Mouse (Mus musculus): ENCODE measurements around the gene Tacr2. TPM values are rescaled to one million over a fixed set of nuclear protein-coding genes. Genes with fewer than 3 reads are reported as not detected.

Tacr2 gene
- polyA plus RNA-seq, 1 experiment from 2014 or later = not detected

- 88% methylated on average over 4 of the region's 4 CpGs for WGBS
- no peak overlapping the region for H3K4me3 ChIP-seq (ENCODE audit: control insufficient read depth in 1 of 2, insufficient read depth in 1 of 2, low read depth in 1 of 2, low read length in 2 of 2)
- no peak for ATAC-seq (ENCODE audit: insufficient number of reproducible peaks, insufficient read depth, low FRiP score, low read depth)
- no peak overlapping the region for H3K27ac ChIP-seq (replicated peaks in 1 of 2; ENCODE audit: control insufficient read depth in 1 of 2, insufficient read depth in 1 of 2, low read depth in 2 of 2, low read length in 2 of 2)
- no peaks in the 10 kb centered on the region for H3K9me3 ChIP-seq (ENCODE audit: control insufficient read depth, low read length)
- no peak overlapping the region for H3K4me2 ChIP-seq (ENCODE audit: low read length)
- H3K9ac ChIP-seq (ENCODE audit: low read length) = no peak overlapping the region
- peaks cover 92% of the 10 kb centered on the region for H3K36me3 ChIP-seq (ENCODE audit: control insufficient read depth, insufficient read depth, low read length)
- H3K27me3 ChIP-seq (ENCODE audit: control insufficient read depth, insufficient read depth, low read length) = no peaks in the 10 kb centered on the region
- H3K4me1 ChIP-seq (ENCODE audit: control insufficient read depth in 2 of 2, insufficient read depth in 2 of 2, low read length in 2 of 2) = no peaks in the 10 kb centered on the region
Observed at GRCm38 (mm10) chr10:62279671-62280070, 27.4 kb downstream of the Tacr2 start.

DNA sequence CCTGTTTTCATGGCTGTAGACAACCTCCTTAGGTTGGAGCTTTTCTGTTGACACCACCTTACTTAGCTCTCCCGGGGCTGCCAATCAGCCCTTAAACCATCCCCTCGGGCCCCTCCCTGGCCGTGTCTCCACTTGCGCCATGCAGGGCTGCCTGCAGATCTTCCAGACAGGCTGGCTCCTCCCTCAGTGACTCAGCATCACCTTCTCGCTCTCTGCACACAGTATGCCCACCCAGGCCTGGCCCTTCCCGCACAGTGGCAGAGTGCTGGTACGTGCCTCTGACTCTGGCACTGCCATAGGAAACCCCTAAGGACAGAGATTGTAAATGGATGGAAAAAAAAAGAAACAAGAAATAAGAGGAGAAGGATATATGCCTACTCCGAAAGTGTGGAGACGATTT, 30.5 kb downstream of the Tacr2 start:
- no peak for ATAC-seq (ENCODE audit: insufficient number of reproducible peaks, insufficient read depth, low FRiP score, low read depth)
- no peak overlapping the region for H3K4me2 ChIP-seq (ENCODE audit: low read length)

DNA sequence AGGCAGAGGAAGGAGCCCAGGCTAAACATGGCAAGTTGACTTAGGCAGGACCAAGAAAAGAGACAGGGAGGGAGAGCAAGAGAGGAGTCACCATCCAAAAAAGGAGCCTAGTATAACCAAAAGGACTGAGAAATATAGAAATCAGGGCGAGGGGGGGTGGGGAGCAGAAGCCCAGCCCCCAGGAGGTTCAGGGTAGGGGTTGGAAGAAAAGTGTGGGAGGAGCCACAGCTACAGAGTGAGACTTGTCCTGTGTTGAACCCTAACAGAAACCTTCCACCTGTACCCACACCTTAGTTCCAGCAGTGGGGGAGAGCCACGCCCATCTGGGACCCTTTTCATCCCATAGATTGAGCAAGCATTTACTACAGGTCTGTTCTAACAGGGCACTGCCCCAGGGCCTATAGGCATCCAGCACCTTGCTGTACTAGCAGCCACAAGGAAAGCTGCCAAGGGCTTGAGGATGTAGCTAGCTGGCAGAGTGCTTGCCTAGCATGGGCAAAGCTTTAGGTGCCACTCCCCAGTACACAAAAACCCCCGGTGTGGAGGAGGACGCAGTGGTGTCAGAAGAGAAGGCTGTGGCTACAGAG, 31.1 kb downstream of the Tacr2 start:
- Histone ChIP-seq H3K27ac (replicated peaks in 1 of 2; ENCODE audit: control insufficient read depth in 1 of 2, insufficient read depth in 1 of 2, low read depth in 2 of 2, low read length in 2 of 2) (no peak overlapping the region), H3K4me3 (ENCODE audit: control insufficient read depth in 1 of 2, insufficient read depth in 1 of 2, low read depth in 1 of 2, low read length in 2 of 2) (no peak overlapping the region), H3K4me1 (ENCODE audit: control insufficient read depth in 2 of 2, insufficient read depth in 2 of 2, low read length in 2 of 2) (peaks cover 5 to 10% of the 10 kb centered on the region in 2 experiments), H3K27me3 (ENCODE audit: control insufficient read depth, insufficient read depth, low read length) (no peaks in the 10 kb centered on the region), H3K9ac (ENCODE audit: low read length) (no peak overlapping the region), H3K36me3 (ENCODE audit: control insufficient read depth, insufficient read depth, low read length) (peaks cover 87% of the 10 kb centered on the region), H3K9me3 (ENCODE audit: control insufficient read depth, low read length) (no peaks in the 10 kb centered on the region), H3K4me2 (ENCODE audit: low read length) (no peak overlapping the region)
- 86% methylated on average over 4 of the region's 4 CpGs for WGBS
- no peak for ATAC-seq (ENCODE audit: insufficient number of reproducible peaks, insufficient read depth, low FRiP score, low read depth)

More for the DNA sequence above, 30.5 kb downstream of the Tacr2 start:
- no peaks in the 10 kb centered on the region for H3K9me3 ChIP-seq (ENCODE audit: control insufficient read depth, low read length)
- H3K36me3 ChIP-seq (ENCODE audit: control insufficient read depth, insufficient read depth, low read length) = peaks cover 87% of the 10 kb centered on the region
- no peaks in the 10 kb centered on the region for H3K27me3 ChIP-seq (ENCODE audit: control insufficient read depth, insufficient read depth, low read length)
- H3K4me3 ChIP-seq (ENCODE audit: control insufficient read depth in 1 of 2, insufficient read depth in 1 of 2, low read depth in 1 of 2, low read length in 2 of 2) = no peak overlapping the region
- H3K9ac ChIP-seq (ENCODE audit: low read length) = no peak overlapping the region
- no peak overlapping the region for H3K27ac ChIP-seq (replicated peaks in 1 of 2; ENCODE audit: control insufficient read depth in 1 of 2, insufficient read depth in 1 of 2, low read depth in 2 of 2, low read length in 2 of 2)
- WGBS = 45% methylated on average over 9 of the region's 9 CpGs
- peaks cover 2 to 4% of the 10 kb centered on the region in 2 experiments; a peak in 3 of 4 replicates for H3K4me1 ChIP-seq (ENCODE audit: control insufficient read depth in 2 of 2, insufficient read depth in 2 of 2, low read length in 2 of 2)

GRCm38 (mm10) chr10:62287460-62288124, 35.4 kb downstream of the Tacr2 start:
- 68% methylated on average over 6 of the region's 6 CpGs for WGBS
- Histone ChIP-seq H3K36me3 (ENCODE audit: control insufficient read depth, insufficient read depth, low read length) (peaks cover 89% of the 10 kb centered on the region), H3K4me2 (ENCODE audit: low read length) (no peak overlapping the region), H3K9me3 (ENCODE audit: control insufficient read depth, low read length) (no peaks in the 10 kb centered on the region), H3K9ac (ENCODE audit: low read length) (peak overlapping the region; percentile 12; the same call in 1 of the 2 replicates), H3K4me1 (ENCODE audit: control insufficient read depth in 2 of 2, insufficient read depth in 2 of 2, low read length in 2 of 2) (peaks cover 5 to 10% of the 10 kb centered on the region in 2 experiments), H3K27me3 (ENCODE audit: control insufficient read depth, insufficient read depth, low read length) (no peaks in the 10 kb centered on the region), H3K27ac (replicated peaks in 1 of 2; ENCODE audit: control insufficient read depth in 1 of 2, insufficient read depth in 1 of 2, low read depth in 2 of 2, low read length in 2 of 2) (peak overlapping the region; percentile 41 to 67), H3K4me3 (ENCODE audit: control insufficient read depth in 1 of 2, insufficient read depth in 1 of 2, low read depth in 1 of 2, low read length in 2 of 2) (no peak overlapping the region)
- ATAC-seq (ENCODE audit: insufficient number of reproducible peaks, insufficient read depth, low FRiP score, low read depth) = peak; percentile 65; the same call in 1 of the 2 replicates

DNA sequence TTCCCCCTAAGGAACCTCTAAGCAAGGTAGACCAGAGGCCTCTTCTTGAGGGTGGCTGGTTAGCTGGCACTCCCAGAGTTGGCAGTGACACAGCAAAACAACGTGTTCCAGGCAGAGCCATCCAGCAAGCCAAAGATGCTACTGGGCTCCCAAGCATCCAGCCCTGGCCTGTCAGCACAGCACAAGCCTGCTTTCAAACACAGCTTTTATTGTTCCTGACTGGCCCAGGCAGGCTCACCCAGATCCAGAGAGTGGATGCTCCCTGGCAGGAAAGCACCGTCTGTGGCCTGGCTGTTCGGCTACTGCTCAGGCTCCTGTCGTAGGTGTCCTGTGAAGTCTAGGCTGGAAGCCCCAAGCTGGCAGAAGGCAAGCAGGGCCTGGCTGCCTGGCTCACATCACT, 41.9 kb downstream of the Tacr2 start:
- Histone ChIP-seq H3K9me3 (ENCODE audit: control insufficient read depth, low read length) (no peaks in the 10 kb centered on the region), H3K4me2 (ENCODE audit: low read length) (no peak overlapping the region), H3K4me1 (ENCODE audit: control insufficient read depth in 2 of 2, insufficient read depth in 2 of 2, low read length in 2 of 2) (peaks cover 3 to 7% of the 10 kb centered on the region in 2 experiments; a peak in 2 of 4 replicates), H3K9ac (ENCODE audit: low read length) (no peak overlapping the region), H3K4me3 (ENCODE audit: control insufficient read depth in 1 of 2, insufficient read depth in 1 of 2, low read depth in 1 of 2, low read length in 2 of 2) (no peak overlapping the region), H3K36me3 (ENCODE audit: control insufficient read depth, insufficient read depth, low read length) (peaks cover 98% of the 10 kb centered on the region), H3K27ac (replicated peaks in 1 of 2; ENCODE audit: control insufficient read depth in 1 of 2, insufficient read depth in 1 of 2, low read depth in 2 of 2, low read length in 2 of 2) (no peak overlapping the region), H3K27me3 (ENCODE audit: control insufficient read depth, insufficient read depth, low read length) (no peaks in the 10 kb centered on the region)
- no peak for ATAC-seq (ENCODE audit: insufficient number of reproducible peaks, insufficient read depth, low FRiP score, low read depth)
- 78% methylated on average over 4 of the region's 4 CpGs for WGBS

GRCm38 (mm10) chr10:62296086-62296872, 44.0 kb downstream of the Tacr2 start:
- Histone ChIP-seq H3K4me2 (ENCODE audit: low read length) (no peak overlapping the region), H3K27me3 (ENCODE audit: control insufficient read depth, insufficient read depth, low read length) (no peaks in the 10 kb centered on the region), H3K9me3 (ENCODE audit: control insufficient read depth, low read length) (no peaks in the 10 kb centered on the region), H3K27ac (replicated peaks in 1 of 2; ENCODE audit: control insufficient read depth in 1 of 2, insufficient read depth in 1 of 2, low read depth in 2 of 2, low read length in 2 of 2) (no peak overlapping the region), H3K9ac (ENCODE audit: low read length) (no peak overlapping the region), H3K4me3 (ENCODE audit: control insufficient read depth in 1 of 2, insufficient read depth in 1 of 2, low read depth in 1 of 2, low read length in 2 of 2) (no peak overlapping the region), H3K4me1 (ENCODE audit: control insufficient read depth in 2 of 2, insufficient read depth in 2 of 2, low read length in 2 of 2) (peaks cover 11 to 24% of the 10 kb centered on the region in 2 experiments), H3K36me3 (ENCODE audit: control insufficient read depth, insufficient read depth, low read length) (peaks cover 93% of the 10 kb centered on the region)
- 68% methylated on average over 21 of the region's 26 CpGs for WGBS
- ATAC-seq (ENCODE audit: insufficient number of reproducible peaks, insufficient read depth, low FRiP score, low read depth) = no peak

DNA sequence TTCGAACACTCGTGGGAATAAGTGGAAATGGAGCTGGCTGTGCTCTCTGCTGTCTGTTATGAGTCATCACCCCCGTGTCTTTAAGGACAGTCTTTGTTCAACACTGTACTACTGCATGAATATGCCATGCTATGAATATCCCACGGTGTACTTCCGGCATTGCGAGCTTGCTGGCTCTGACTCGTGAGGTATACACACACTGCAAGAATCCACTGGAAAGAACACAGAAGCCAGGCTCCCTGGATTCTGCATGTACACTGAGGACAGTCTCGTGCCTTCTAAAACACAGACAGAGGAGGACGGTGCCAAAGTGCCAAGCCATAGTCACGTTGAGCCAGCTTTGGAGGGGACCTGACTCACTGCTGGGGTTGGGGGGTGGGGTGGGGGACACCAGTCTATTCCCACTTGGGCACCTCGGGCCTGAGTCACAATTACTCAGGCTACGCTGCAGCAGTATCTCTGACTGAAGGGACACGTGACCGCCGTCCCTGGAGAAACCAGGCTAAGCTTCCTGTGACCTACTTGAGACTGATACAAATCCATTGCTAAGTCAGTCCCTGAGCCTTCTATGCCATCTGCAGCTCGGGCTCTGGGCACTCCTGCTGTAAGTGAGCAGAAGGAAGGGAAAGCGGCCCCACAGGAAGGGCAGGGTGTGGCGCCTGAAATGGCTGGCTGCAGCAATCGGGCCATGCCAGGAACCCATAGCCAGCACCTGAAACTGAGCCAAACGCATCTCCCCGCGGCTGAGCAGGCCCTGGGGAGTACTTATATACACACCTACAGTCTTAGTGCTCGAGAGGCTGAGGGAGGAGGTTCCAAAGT, 48.0 kb downstream of the Tacr2 start:
- H3K4me3 ChIP-seq (ENCODE audit: control insufficient read depth in 1 of 2, insufficient read depth in 1 of 2, low read depth in 1 of 2, low read length in 2 of 2) = no peak overlapping the region
- no peaks in the 10 kb centered on the region for H3K27me3 ChIP-seq (ENCODE audit: control insufficient read depth, insufficient read depth, low read length)
- peak overlapping the region; percentile 31 to 59; a peak in 2 of 4 replicates for H3K27ac ChIP-seq (replicated peaks in 1 of 2; ENCODE audit: control insufficient read depth in 1 of 2, insufficient read depth in 1 of 2, low read depth in 2 of 2, low read length in 2 of 2)
- no peaks in the 10 kb centered on the region for H3K9me3 ChIP-seq (ENCODE audit: control insufficient read depth, low read length)
- H3K4me2 ChIP-seq (ENCODE audit: low read length) = no peak overlapping the region
- WGBS = 57% methylated on average over 23 of the region's 23 CpGs
- H3K9ac ChIP-seq (ENCODE audit: low read length) = no peak overlapping the region
- H3K4me1 ChIP-seq (ENCODE audit: control insufficient read depth in 2 of 2, insufficient read depth in 2 of 2, low read length in 2 of 2) = peaks cover 11 to 24% of the 10 kb centered on the region in 2 experiments
- H3K36me3 ChIP-seq (ENCODE audit: control insufficient read depth, insufficient read depth, low read length) = peaks cover 90% of the 10 kb centered on the region
- peak; percentile 52; the same call in 1 of the 2 replicates for ATAC-seq (ENCODE audit: insufficient number of reproducible peaks, insufficient read depth, low FRiP score, low read depth)

Data from heart, embryonic 14.5 days (tissue).